Mouse (Mus musculus): ENCODE data around the gene Tgfbr3.

DNA sequence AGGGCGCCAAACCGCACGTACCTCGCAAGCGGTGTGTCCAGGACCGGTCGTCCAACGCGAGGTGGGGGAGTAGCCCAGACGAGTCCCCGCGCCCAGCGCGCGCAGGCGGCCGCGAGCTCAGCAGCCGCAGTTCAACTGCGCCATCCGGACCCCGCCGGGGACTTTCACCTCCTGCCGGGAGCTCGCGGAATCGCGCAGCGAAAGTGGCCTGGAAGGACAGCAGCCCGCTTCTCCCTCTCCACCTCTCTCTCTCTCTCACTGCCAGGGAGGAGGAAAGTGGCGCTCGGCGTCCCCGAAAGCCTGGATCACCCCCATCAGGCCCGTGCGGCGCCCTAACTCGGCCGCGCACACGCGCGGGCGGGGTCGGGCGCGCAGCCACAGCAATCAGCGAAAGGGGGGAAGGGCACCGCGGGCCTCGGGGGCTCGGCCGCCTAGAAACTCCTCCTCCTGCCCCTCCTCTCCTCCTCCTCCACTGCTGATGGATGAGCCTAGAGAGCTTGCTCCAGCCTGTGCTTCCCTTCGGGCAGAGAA lies at the start of gene Tgfbr3:
- TF ChIP-seq POLR2A (IDR thresholded peaks at IDR 0.05; ENCODE audit: low read depth, low read length) (no peak; the same call in 1 of the 2 replicates), CTCF (IDR thresholded peaks at IDR 0.05; ENCODE audit: extremely low read depth, insufficient read length, insufficient replicate concordance, low read depth, low read length) (0 out of 2 replicates have a peak, but pooled peaks have one; percentile 27)

All from small intestine, adult 2 months (tissue).